In the genomic region with DNA sequence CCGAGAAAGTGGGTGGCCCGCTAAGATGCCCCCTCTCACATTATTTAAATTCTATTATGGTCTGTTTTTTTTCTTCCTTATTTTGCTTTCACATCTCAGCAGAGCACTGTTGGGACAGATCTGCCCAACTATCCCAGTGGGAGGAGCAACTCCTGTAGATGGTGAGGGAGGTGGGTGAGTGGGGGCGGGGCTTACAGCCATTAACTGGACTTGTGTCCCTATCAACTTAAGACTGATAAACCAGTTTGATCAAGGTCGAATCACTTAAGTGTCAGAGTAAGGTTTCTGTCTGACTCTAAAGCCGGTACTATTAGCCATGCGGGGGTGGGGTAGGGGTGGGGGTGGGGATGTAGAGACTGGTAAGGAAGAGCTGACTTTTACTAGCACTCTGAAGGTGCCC, we compare ENCODE assay signal across 8 mouse cellular contexts. TPM values are rescaled to one million over a fixed set of nuclear protein-coding genes. Genes with fewer than 3 reads are reported as not detected.
DNase-seq lines count a peak whose midpoint lies in the region; ATAC-seq and TF ChIP-seq lines count a peak whose summit lies in the region.

No protein-coding gene starts in this region.

- peak overlapping the region; percentile 14 for H3K27ac ChIP-seq in layer of hippocampus, adult 2 months
- H3K27ac ChIP-seq in bone marrow macrophage, adult 2 months (ENCODE audit: insufficient read depth, low read depth, low read length): peak overlapping the region; percentile 96
- H3K27ac ChIP-seq in forebrain, embryonic 13.5 days: no peak overlapping the region
- no peak overlapping the region for H3K27ac ChIP-seq in hindbrain, embryonic 13.5 days
- H3K27ac ChIP-seq in limb, embryonic 12.5 days: no peak overlapping the region
- no peak overlapping the region for H3K27ac ChIP-seq in midbrain, embryonic 11.5 days (ENCODE audit: low read depth, low read length)
- peak overlapping the region; percentile 49; the same call in 1 of the 2 replicates for H3K27ac ChIP-seq in stomach, embryonic 16.5 days (ENCODE audit: low read length)

- TF ChIP-seq POLR2A in bone marrow macrophage, adult 2 months (IDR thresholded peaks at IDR 0.05; ENCODE audit: borderline replicate concordance, low read depth, low read length): no peak

- TF ChIP-seq CTCF in layer of hippocampus, adult 2 months (conservative IDR thresholded peaks at IDR 0.05): no peak
- TF ChIP-seq CTCF in bone marrow macrophage, adult 2 months (IDR thresholded peaks at IDR 0.05; ENCODE audit: low read depth, low read length): no peak

- H3K4me2 ChIP-seq in forebrain, embryonic 13.5 days: peak overlapping the region; percentile 60
- peak overlapping the region; percentile 62 for H3K4me2 ChIP-seq in hindbrain, embryonic 13.5 days
- peak overlapping the region; percentile 59 for H3K4me2 ChIP-seq in limb, embryonic 12.5 days
- peak overlapping the region; percentile 46 for H3K4me2 ChIP-seq in midbrain, embryonic 11.5 days
- peak overlapping the region; percentile 57 for H3K4me2 ChIP-seq in stomach, embryonic 16.5 days (ENCODE audit: low read depth, low read length)

- peak overlapping the region; percentile 56 for H3K4me3 ChIP-seq in layer of hippocampus, adult 2 months
- peak overlapping the region; percentile 51 for H3K4me3 ChIP-seq in bone marrow macrophage, adult 2 months (ENCODE audit: insufficient read depth, low read length)
- H3K4me3 ChIP-seq in forebrain, embryonic 13.5 days: peak overlapping the region; percentile 34
- peak overlapping the region; percentile 36 for H3K4me3 ChIP-seq in hindbrain, embryonic 13.5 days
- peak overlapping the region; percentile 35 for H3K4me3 ChIP-seq in limb, embryonic 12.5 days (replicated peaks)
- peak overlapping the region; percentile 22; the same call in 1 of the 2 replicates for H3K4me3 ChIP-seq in midbrain, embryonic 11.5 days (ENCODE audit: low read depth, low read length)
- peak overlapping the region; percentile 41 for H3K4me3 ChIP-seq in stomach, embryonic 16.5 days (replicated peaks; ENCODE audit: low read length)

- peak overlapping the region; percentile 48; the same call in 1 of the 2 replicates for H3K9ac ChIP-seq in forebrain, embryonic 13.5 days
- H3K9ac ChIP-seq in hindbrain, embryonic 13.5 days: peak overlapping the region; percentile 61
- 0 out of 2 replicates have a peak overlapping the region, but pooled peaks have one; percentile 40 for H3K9ac ChIP-seq in limb, embryonic 12.5 days (replicated peaks)
- no peak overlapping the region for H3K9ac ChIP-seq in midbrain, embryonic 11.5 days (ENCODE audit: low read length)
- peak overlapping the region; percentile 62 for H3K9ac ChIP-seq in stomach, embryonic 16.5 days (ENCODE audit: low read length)

- H3K27me3 ChIP-seq in forebrain, embryonic 13.5 days: no peaks in the 10 kb centered on the region
- no peaks in the 10 kb centered on the region for H3K27me3 ChIP-seq in hindbrain, embryonic 13.5 days
- H3K27me3 ChIP-seq in limb, embryonic 12.5 days: no peaks in the 10 kb centered on the region
- H3K27me3 ChIP-seq in midbrain, embryonic 11.5 days (ENCODE audit: control insufficient read depth, insufficient read depth, low read length): no peaks in the 10 kb centered on the region
- no peaks in the 10 kb centered on the region for H3K27me3 ChIP-seq in stomach, embryonic 16.5 days (ENCODE audit: control insufficient read depth, insufficient read depth, low read length)

- peaks cover 25% of the 10 kb centered on the region for H3K36me3 ChIP-seq in forebrain, embryonic 13.5 days (ENCODE audit: poor library complexity, severe bottlenecking)
- H3K36me3 ChIP-seq in hindbrain, embryonic 13.5 days: peaks cover 19% of the 10 kb centered on the region
- H3K36me3 ChIP-seq in limb, embryonic 12.5 days: peaks cover 30% of the 10 kb centered on the region
- H3K36me3 ChIP-seq in midbrain, embryonic 11.5 days (ENCODE audit: control insufficient read depth, insufficient read depth, low read length): peaks cover 3% of the 10 kb centered on the region; the same call in 1 of the 2 replicates
- H3K36me3 ChIP-seq in stomach, embryonic 16.5 days (ENCODE audit: control insufficient read depth, insufficient read depth, low read length): 0 out of 2 replicates have a peak, but pooled peaks cover 6% of the 10 kb centered on the region

- H3K4me1 ChIP-seq in bone marrow macrophage, adult 2 months (ENCODE audit: control insufficient read depth, insufficient read depth, low read length): peaks cover 25% of the 10 kb centered on the region
- peaks cover 24% of the 10 kb centered on the region for H3K4me1 ChIP-seq in forebrain, embryonic 13.5 days
- H3K4me1 ChIP-seq in hindbrain, embryonic 13.5 days (replicated peaks): peaks cover 29% of the 10 kb centered on the region
- peaks cover 16% of the 10 kb centered on the region for H3K4me1 ChIP-seq in limb, embryonic 12.5 days (replicated peaks)
- H3K4me1 ChIP-seq in midbrain, embryonic 11.5 days (ENCODE audit: control insufficient read depth, insufficient read depth, low read length): peaks cover 11% of the 10 kb centered on the region
- H3K4me1 ChIP-seq in stomach, embryonic 16.5 days (ENCODE audit: control insufficient read depth, insufficient read depth, low read length): peaks cover 12% of the 10 kb centered on the region

- 34% methylated on average over 6 of the region's 6 CpGs for WGBS in forebrain, embryonic 13.5 days
- WGBS in hindbrain, embryonic 13.5 days: 35% methylated on average over 6 of the region's 6 CpGs
- WGBS in limb, embryonic 12.5 days: 28% methylated on average over 6 of the region's 6 CpGs
- WGBS in midbrain, embryonic 11.5 days: 33% methylated on average over 6 of the region's 6 CpGs
- WGBS in stomach, embryonic 16.5 days: 18% methylated on average over 6 of the region's 6 CpGs

- no peak for DNase-seq in layer of hippocampus, adult 2 months (ENCODE audit: low spot score in 2 of 2)
- no peak for DNase-seq in layer of hippocampus, adult 9-10 months (ENCODE audit: low spot score)
- DNase-seq in midbrain, embryonic 11.5 days (ENCODE audit: low spot score, missing footprints): peak; percentile 82

- H3K9me3 ChIP-seq in forebrain, embryonic 13.5 days (replicated peaks): no peaks in the 10 kb centered on the region
- no peaks in the 10 kb centered on the region for H3K9me3 ChIP-seq in hindbrain, embryonic 13.5 days
- H3K9me3 ChIP-seq in limb, embryonic 12.5 days: 0 out of 2 replicates have a peak, but pooled peaks cover 4% of the 10 kb centered on the region
- no peaks in the 10 kb centered on the region for H3K9me3 ChIP-seq in midbrain, embryonic 11.5 days (ENCODE audit: control insufficient read depth, low read length)
- no peaks in the 10 kb centered on the region for H3K9me3 ChIP-seq in stomach, embryonic 16.5 days (replicated peaks; ENCODE audit: control insufficient read depth, low read length)

- no peak for ATAC-seq in forebrain, embryonic 13.5 days
- 0 out of 2 replicates have a peak, but pooled peaks have one; percentile 12 for ATAC-seq in hindbrain, embryonic 13.5 days (ENCODE audit: low FRiP score)
- ATAC-seq in limb, embryonic 12.5 days (ENCODE audit: insufficient number of reproducible peaks, insufficient read depth, low FRiP score, low TSS enrichment, low read depth): no peak
- 0 out of 2 replicates have a peak, but pooled peaks have one; percentile 10 for ATAC-seq in midbrain, embryonic 11.5 days (ENCODE audit: low FRiP score)
- peak; percentile 53; the same call in 1 of the 2 replicates for ATAC-seq in stomach, embryonic 16.5 days (ENCODE audit: insufficient read depth, low FRiP score)

RNA-seq across cellular contexts. Expression of a gene that starts 1.1 kb away (rescaled TPM):
- 10 to 100 TPM; 16.4 to 16.7 TPM for total RNA-seq in layer of hippocampus, adult 2 months (2021)
- polyA plus RNA-seq in bone marrow macrophage, adult 2 months (2012; ENCODE audit: insufficient read depth, insufficient read length, missing spikeins): 5.6 and 6.0 TPM in 2 replicates
- polyA plus RNA-seq in forebrain, embryonic 13.5 days (2015; fragmentation: Nextera tagmentation; extraction: Ambion mirVana): 29.6 and 30.8 TPM in 2 replicates
- 36.8 and 38.4 TPM in 2 replicates for polyA plus RNA-seq in hindbrain, embryonic 13.5 days (2015; fragmentation: Nextera tagmentation; extraction: Ambion mirVana)
- polyA plus RNA-seq in limb, embryonic 12.5 days (2016; fragmentation: Nextera tagmentation; extraction: Ambion mirVana): 16.6 and 18.0 TPM in 2 replicates
- polyA plus RNA-seq in midbrain, embryonic 11.5 days (2014; fragmentation: Nextera tagmentation; extraction: Ambion mirVana): 16.1 and 17.4 TPM in 2 replicates
- 13.7 and 14.5 TPM in 2 replicates for polyA plus RNA-seq in stomach, embryonic 16.5 days (2015; fragmentation: Nextera tagmentation; extraction: Ambion mirVana)

RNA-seq across cellular contexts. Expression of a gene that starts 1.2 kb away (rescaled TPM):
- total RNA-seq in layer of hippocampus, adult 2 months (2021): 10 to 100 TPM; 50.4 to 57.5 TPM
- 88.6 and 112 TPM in 2 replicates for polyA plus RNA-seq in bone marrow macrophage, adult 2 months (2012; ENCODE audit: insufficient read depth, insufficient read length, missing spikeins)
- 99.5 and 106 TPM in 2 replicates for polyA plus RNA-seq in forebrain, embryonic 13.5 days (2015; fragmentation: Nextera tagmentation; extraction: Ambion mirVana)
- polyA plus RNA-seq in hindbrain, embryonic 13.5 days (2015; fragmentation: Nextera tagmentation; extraction: Ambion mirVana): 95.9 and 97.1 TPM in 2 replicates
- 80.7 and 83.6 TPM in 2 replicates for polyA plus RNA-seq in limb, embryonic 12.5 days (2016; fragmentation: Nextera tagmentation; extraction: Ambion mirVana)
- 84.9 and 86.3 TPM in 2 replicates for polyA plus RNA-seq in midbrain, embryonic 11.5 days (2014; fragmentation: Nextera tagmentation; extraction: Ambion mirVana)
- 55.8 and 58.2 TPM in 2 replicates for polyA plus RNA-seq in stomach, embryonic 16.5 days (2015; fragmentation: Nextera tagmentation; extraction: Ambion mirVana)

RNA-seq across cellular contexts. Expression of a gene that starts 7.1 kb away (rescaled TPM):
- total RNA-seq in layer of hippocampus, adult 2 months (2021): 1 to 10 TPM; 2.5 to 2.7 TPM
- polyA plus RNA-seq in bone marrow macrophage, adult 2 months (2012; ENCODE audit: insufficient read depth, insufficient read length, missing spikeins): 235 and 240 TPM in 2 replicates
- polyA plus RNA-seq in forebrain, embryonic 13.5 days (2015; fragmentation: Nextera tagmentation; extraction: Ambion mirVana): 1.1 and 1.2 TPM in 2 replicates
- polyA plus RNA-seq in hindbrain, embryonic 13.5 days (2015; fragmentation: Nextera tagmentation; extraction: Ambion mirVana): 2.8 and 3.1 TPM in 2 replicates
- polyA plus RNA-seq in limb, embryonic 12.5 days (2016; fragmentation: Nextera tagmentation; extraction: Ambion mirVana): 1.7 and 2.2 TPM in 2 replicates
- 2.2 and 2.9 TPM in 2 replicates for polyA plus RNA-seq in midbrain, embryonic 11.5 days (2014; fragmentation: Nextera tagmentation; extraction: Ambion mirVana)
- 5.4 and 6.5 TPM in 2 replicates for polyA plus RNA-seq in stomach, embryonic 16.5 days (2015; fragmentation: Nextera tagmentation; extraction: Ambion mirVana)

RNA-seq across cellular contexts. Expression of a gene that starts 10.7 kb away (rescaled TPM):
- total RNA-seq in layer of hippocampus, adult 2 months (2021): under 1 TPM in 1 of 2 experiments, not detected in 1; 0.71 TPM
- polyA plus RNA-seq in bone marrow macrophage, adult 2 months (2012; ENCODE audit: insufficient read depth, insufficient read length, missing spikeins): 0.60 TPM in 1 of 2 replicates, not detected in the other
- 0.72 and 0.81 TPM in 2 replicates for polyA plus RNA-seq in forebrain, embryonic 13.5 days (2015; fragmentation: Nextera tagmentation; extraction: Ambion mirVana)
- polyA plus RNA-seq in hindbrain, embryonic 13.5 days (2015; fragmentation: Nextera tagmentation; extraction: Ambion mirVana): 0.99 and 1.5 TPM in 2 replicates
- polyA plus RNA-seq in limb, embryonic 12.5 days (2016; fragmentation: Nextera tagmentation; extraction: Ambion mirVana): 1.0 and 1.4 TPM in 2 replicates
- 0.97 TPM in 1 of 2 replicates, not detected in the other for polyA plus RNA-seq in midbrain, embryonic 11.5 days (2014; fragmentation: Nextera tagmentation; extraction: Ambion mirVana)
- 2.2 and 7.3 TPM in 2 replicates for polyA plus RNA-seq in stomach, embryonic 16.5 days (2015; fragmentation: Nextera tagmentation; extraction: Ambion mirVana)

RNA-seq across cellular contexts. Expression of a gene that starts 24.2 kb away (rescaled TPM):
- total RNA-seq in layer of hippocampus, adult 2 months (2021): 10 to 100 TPM; 43.5 to 46.1 TPM
- polyA plus RNA-seq in bone marrow macrophage, adult 2 months (2012; ENCODE audit: insufficient read depth, insufficient read length, missing spikeins): 54.8 and 57.4 TPM in 2 replicates
- 266 and 271 TPM in 2 replicates for polyA plus RNA-seq in forebrain, embryonic 13.5 days (2015; fragmentation: Nextera tagmentation; extraction: Ambion mirVana)
- polyA plus RNA-seq in hindbrain, embryonic 13.5 days (2015; fragmentation: Nextera tagmentation; extraction: Ambion mirVana): 219 and 221 TPM in 2 replicates
- polyA plus RNA-seq in limb, embryonic 12.5 days (2016; fragmentation: Nextera tagmentation; extraction: Ambion mirVana): 241 and 245 TPM in 2 replicates
- polyA plus RNA-seq in midbrain, embryonic 11.5 days (2014; fragmentation: Nextera tagmentation; extraction: Ambion mirVana): 221 and 238 TPM in 2 replicates
- 102 and 123 TPM in 2 replicates for polyA plus RNA-seq in stomach, embryonic 16.5 days (2015; fragmentation: Nextera tagmentation; extraction: Ambion mirVana)

Comparison
In these comparisons a context has a peak if more than half of its experiments do, and no peak if none do; other contexts are left out.
1. H3K27ac ChIP-seq: peak in layer of hippocampus, adult 2 months (single experiment), bone marrow macrophage, adult 2 months (single experiment) and stomach, embryonic 16.5 days (single experiment); none in forebrain, embryonic 13.5 days (single experiment), hindbrain, embryonic 13.5 days (single experiment), limb, embryonic 12.5 days (single experiment) and midbrain, embryonic 11.5 days (single experiment).
2. ATAC-seq: peak in hindbrain, embryonic 13.5 days (single experiment), midbrain, embryonic 11.5 days (single experiment) and stomach, embryonic 16.5 days (single experiment); none in forebrain, embryonic 13.5 days (single experiment) and limb, embryonic 12.5 days (single experiment).
3. RNA of a gene that starts 7.1 kb away (polyA plus RNA-seq): 235 to 240 TPM in bone marrow macrophage, adult 2 months; 5.4 to 6.5 TPM in stomach, embryonic 16.5 days, 2.8 to 3.1 TPM in hindbrain, embryonic 13.5 days, 2.2 to 2.9 TPM in midbrain, embryonic 11.5 days, 1.7 to 2.2 TPM in limb, embryonic 12.5 days and 1.1 to 1.2 TPM in forebrain, embryonic 13.5 days; every median in the first group is over 10 times any median in the second.
4. Peak in every context shown above with its lines, with median percentiles within 50 percentile points of each other: H3K4me3 ChIP-seq and H3K4me2 ChIP-seq.